Mouse (Mus musculus) limb, embryonic 12.5 days (tissue): ENCODE data around the gene Fam24a. TPM values are rescaled to one million over a fixed set of nuclear protein-coding genes. Genes with fewer than 3 reads are reported as not detected.

Experiments used
- polyA plus RNA-seq: library from polyadenylated mRNA; unstranded; fragments of >200 nt; fragmentation: Nextera tagmentation; extraction: Ambion mirVana; gene quantifications from 2 replicates; pipeline ENCODE4 v1.2.1, GENCODE M21; 2016

Fam24a gene
- polyA plus RNA-seq, 1 experiment from 2014 or later = not detected

Other genes with a start within 250 kb of the Fam24a start
- not detected in 2 replicates for gene 4933402N03Rik, start 187.6 kb upstream of the Fam24a start, polyA plus RNA-seq
- not detected in 2 replicates for gene 5430419D17Rik, start 159.5 kb upstream of the Fam24a start, polyA plus RNA-seq
- gene Cuzd1, start 11.6 kb upstream of the Fam24a start, polyA plus RNA-seq = not detected in 2 replicates
- gene Fam24b, start 4.3 kb upstream of the Fam24a start, polyA plus RNA-seq = not detected in 2 replicates
- 21.1 and 23.8 TPM in 2 replicates for gene 2310057M21Rik, start 28.9 kb downstream of the Fam24a start, polyA plus RNA-seq
- 72.5 and 79.4 TPM in 2 replicates for gene Pstk, start 37.3 kb downstream of the Fam24a start, polyA plus RNA-seq
- gene Ikzf5, start 76.7 kb downstream of the Fam24a start, polyA plus RNA-seq = 18.0 and 19.3 TPM in 2 replicates
- 83.0 and 84.0 TPM in 2 replicates for gene Acadsb, start 76.7 kb downstream of the Fam24a start, polyA plus RNA-seq
- gene Hmx3, start 209.0 kb downstream of the Fam24a start, polyA plus RNA-seq = not detected in 2 replicates
- not detected in 2 replicates for gene Hmx2, start 214.9 kb downstream of the Fam24a start, polyA plus RNA-seq
- gene Bub3, start 226.4 kb downstream of the Fam24a start, polyA plus RNA-seq = 250 and 258 TPM in 2 replicates